Mouse (Mus musculus) liver, adult 2 months (tissue): ENCODE data around the gene Cdc42ep5.

Experiments used
- CTCF ChIP-seq: fragments of 200-500 bp; IDR thresholded peaks from 2 replicates; pipeline ENCODE4 v1.5.1; 2011; ENCODE audit warnings: low read depth, low read length, control low read depth
- POLR2A ChIP-seq: fragments of 200-500 bp; IDR thresholded peaks from 2 replicates; pipeline ENCODE4 v1.6.1; 2011; ENCODE audit warnings: low read length, control low read depth; ENCODE audit not compliant: insufficient read depth; ENCODE audit errors: extremely low read depth

DNA sequence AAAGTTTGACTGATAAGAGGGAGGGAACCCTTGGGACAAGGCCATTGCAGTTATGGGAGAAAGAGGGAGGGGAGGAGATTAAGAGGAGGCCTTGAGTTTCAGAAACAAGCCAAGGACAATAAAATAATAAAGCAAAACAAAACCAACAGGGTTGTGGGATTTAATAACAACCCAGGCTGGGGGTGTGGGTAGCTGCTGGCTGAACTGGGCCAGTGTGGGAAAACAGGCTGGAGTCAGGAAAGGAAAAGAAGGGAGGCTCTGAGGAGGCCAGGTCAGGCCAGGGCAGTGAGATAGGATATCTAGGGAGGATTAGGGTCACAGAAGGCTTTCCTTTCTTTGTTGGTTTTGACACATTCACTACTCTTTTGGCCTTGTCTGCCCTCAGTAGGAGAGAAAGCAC is 2.4 kb upstream of the Cdc42ep5 start:
- TF ChIP-seq POLR2A (no peak), CTCF (no peak)
